Mouse (Mus musculus) urinary bladder, postnatal 10 days (tissue): ENCODE results near the gene Nnmt.

Experiments
- DNase-seq: peaks from one replicate; pipeline ENCODE4 v3.0.0; 2022; ENCODE audit warnings: low spot score

Gene Nnmt

GRCm38 (mm10) chr9:48635576-48636350, 30.8 kb upstream of the Nnmt start:
- DNase-seq: no peak

GRCm38 (mm10) chr9:48633147-48633546, 28.2 kb upstream of the Nnmt start:
- no peak for DNase-seq

DNA sequence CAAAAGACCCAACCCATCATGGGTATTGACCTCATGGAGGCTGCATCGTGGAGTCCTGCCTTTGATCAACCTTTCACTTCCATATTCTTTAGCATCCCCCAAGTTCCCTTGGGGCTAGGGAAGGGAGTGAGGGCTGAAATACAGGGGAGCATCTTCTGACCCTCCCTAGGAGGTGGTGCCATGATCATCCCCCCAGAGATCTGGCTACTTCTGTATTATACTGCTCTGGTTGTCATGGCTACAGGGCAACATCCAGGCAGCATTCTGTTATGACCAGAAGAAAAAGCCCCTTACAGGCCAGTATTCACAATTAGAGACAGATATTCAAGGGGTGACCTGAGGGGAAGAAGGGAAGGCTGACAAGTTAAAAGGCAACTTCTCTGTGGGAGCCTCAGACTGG, 14.3 kb upstream of the Nnmt start:
- DNase-seq: no peak

- DNase-seq: no peak
These were observed 13.6 kb upstream of the Nnmt start for GRCm38 (mm10) chr9:48618589-48618988.

- no peak for DNase-seq
These were observed 13.2 kb upstream of the Nnmt start for GRCm38 (mm10) chr9:48618111-48618510.

- no peak for DNase-seq
These were observed 12.6 kb upstream of the Nnmt start for GRCm38 (mm10) chr9:48617511-48618010.

- no peak for DNase-seq
These were observed 8.3 kb upstream of the Nnmt start for GRCm38 (mm10) chr9:48613221-48613620.

DNA sequence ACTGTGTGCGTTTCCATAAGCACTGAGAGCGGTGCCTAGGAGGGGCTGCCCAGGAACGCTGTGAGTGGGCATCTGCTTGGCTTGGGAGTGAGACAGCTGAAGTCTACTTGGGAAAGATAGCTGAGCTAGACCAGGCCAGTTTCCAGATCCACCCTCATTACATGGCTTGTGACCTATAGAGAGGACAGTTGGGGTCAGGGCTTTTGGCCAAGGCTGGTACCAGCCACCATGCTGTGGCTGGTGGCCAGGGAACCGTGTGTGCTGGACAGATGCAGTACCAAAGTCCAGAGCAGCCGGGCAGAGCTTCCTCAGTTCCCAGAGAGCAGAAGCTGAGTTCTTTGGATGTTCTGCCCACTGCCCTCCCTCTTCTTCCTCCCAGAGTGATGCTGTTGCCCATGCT, 7.6 kb upstream of the Nnmt start:
- DNase-seq: no peak

- no peak for DNase-seq
These were observed 6.1 kb upstream of the Nnmt start for GRCm38 (mm10) chr9:48611032-48611431.

DNA sequence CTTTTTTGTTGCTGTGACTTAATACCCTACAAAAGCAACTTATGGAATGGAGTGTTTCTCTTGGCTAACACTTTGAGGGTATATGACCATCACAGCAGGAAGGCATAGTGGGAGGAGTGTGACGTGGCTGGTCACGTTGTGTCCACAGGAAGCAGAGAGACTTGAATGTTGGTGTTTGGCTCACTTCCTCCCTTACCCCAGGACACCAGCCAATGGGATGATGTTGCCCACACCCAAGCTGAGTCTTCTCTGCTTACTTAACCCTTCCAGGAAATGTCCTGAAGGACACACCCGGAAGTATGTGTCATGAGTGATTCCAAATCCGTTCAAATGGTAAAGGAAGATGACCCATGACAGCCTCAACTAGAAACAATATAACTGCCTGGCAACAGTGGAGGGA, 4.8 kb upstream of the Nnmt start:
- DNase-seq: no peak

GRCm38 (mm10) chr9:48607417-48607816, 2.5 kb upstream of the Nnmt start:
- no peak for DNase-seq

- DNase-seq: no peak
These were observed 1.2 kb upstream of the Nnmt start for GRCm38 (mm10) chr9:48606171-48606570.

DNA sequence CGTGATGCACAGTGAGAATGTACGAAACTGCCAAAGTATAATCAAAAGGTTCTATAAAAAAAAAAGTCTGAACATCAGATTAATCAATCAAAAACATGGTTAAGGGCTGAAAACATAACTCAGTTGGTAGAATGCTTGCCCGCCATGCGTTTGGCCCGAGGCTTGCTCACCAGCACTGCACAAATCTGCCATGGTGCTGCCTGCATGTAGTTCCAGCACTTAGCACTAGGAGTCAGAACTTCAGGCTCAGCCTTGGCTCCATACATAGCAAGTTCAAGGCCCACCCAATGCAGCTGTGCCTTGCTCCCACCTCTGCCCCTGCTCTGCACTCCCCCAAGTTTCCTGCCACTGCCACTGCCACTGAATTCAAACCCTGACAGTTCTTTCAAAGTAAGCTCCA, 744 bp upstream of the Nnmt start:
- DNase-seq: no peak

DNA sequence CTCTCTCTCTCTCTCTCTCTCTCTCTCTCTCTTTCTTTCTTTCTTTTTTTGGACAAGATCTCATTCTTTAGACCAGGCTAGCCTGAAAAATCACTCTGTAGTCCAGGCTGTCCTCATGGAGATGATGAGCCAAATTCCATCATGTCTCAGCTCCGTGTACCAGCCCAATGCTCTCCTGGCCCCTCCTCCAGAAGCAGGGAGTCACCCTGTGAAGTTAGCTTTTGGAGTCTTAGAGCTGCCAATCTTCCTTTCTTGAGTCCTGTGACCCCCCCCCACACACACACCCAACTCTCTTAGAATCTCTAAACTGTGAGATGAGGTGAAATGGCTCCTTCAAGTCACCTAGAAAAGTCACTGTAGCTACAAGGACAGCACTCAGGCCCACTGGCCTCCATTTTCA, 727 bp downstream of the Nnmt start:
- DNase-seq: no peak

- no peak for DNase-seq
These were observed 4.1 kb downstream of the Nnmt start for GRCm38 (mm10) chr9:48600881-48601280.

DNA sequence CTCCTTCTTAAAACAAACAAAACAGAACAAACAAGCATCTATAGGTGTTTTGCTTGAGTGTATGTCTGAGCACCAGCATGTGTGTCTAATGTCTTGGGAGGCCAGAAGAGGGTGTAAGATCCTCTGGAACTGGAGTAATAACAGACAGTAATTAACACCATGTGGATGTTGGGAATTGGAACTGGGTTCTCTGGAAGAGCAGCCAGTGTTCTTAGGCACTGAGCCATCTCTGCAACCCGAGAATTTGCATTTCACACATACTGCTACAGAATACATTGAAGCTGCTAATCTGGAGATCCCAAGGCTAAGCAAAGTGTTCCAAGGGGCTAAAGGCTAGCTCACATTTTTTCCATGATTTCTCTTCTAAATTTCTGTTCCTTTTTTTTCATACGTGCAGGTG, 4.9 kb downstream of the Nnmt start:
- DNase-seq: no peak

- DNase-seq: no peak
These were observed 7.5 kb downstream of the Nnmt start for GRCm38 (mm10) chr9:48597494-48597893.

GRCm38 (mm10) chr9:48596924-48597323, 8.0 kb downstream of the Nnmt start:
- DNase-seq: no peak

DNA sequence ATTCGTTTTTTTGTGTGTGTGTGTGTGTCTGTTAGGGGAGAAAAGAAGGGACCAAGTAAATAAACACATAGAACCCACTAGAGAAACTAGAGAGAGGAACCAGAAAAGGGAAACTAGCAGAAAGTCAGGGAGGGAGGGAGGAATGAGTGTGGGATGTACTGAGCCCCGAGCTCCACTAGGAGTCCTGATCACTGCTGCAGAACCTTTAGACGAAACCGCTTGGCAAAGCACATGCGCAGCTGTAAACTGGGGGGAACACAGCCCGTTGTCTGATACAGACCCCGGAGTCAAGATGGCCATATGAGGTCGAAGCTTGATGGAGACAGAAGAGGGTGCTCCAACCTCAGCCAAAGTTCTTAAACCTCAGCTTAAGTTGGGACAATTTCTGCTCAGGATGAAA, 11.0 kb downstream of the Nnmt start:
- no peak for DNase-seq

GRCm38 (mm10) chr9:48590606-48591005, 14.3 kb downstream of the Nnmt start:
- DNase-seq: no peak

GRCm38 (mm10) chr9:48586332-48586731, 18.6 kb downstream of the Nnmt start:
- no peak for DNase-seq

DNA sequence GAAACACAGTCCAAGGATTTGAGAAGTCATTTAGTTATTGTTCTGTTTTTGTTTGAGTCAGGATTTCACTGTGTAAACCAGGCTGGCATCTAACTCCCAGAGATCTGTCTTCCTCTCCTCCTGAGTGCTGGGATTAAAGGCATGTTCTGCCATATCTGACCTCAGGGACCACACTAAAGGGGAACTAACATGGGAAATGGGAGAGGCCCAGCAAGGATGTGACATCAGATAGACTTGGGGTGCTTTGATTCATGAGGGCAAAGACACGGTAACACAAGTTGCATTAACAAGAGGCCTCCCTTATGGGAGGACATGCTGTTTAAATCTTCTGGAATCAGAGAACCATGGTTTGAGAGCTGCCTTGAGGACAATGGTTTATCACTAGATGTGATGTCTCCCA, 24.1 kb downstream of the Nnmt start:
- DNase-seq: no peak

DNA sequence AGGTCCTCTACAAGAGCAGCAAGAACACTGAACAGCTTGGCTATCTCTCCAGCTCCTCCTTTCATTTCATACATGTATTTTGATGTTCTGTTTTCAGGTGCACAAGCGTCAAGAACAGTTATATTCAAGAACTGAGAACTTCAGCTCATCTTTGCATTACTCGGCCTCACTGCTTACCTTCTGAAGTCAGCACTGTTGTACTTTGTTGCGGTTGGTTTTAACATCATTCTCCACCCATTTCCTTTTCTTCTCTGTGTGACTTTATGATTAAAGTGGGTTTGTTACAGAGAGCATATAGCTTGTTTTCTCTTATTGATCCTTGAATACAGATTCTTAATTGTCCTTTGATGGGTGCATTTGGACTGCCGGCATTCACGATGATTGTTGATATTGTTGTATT, 42.6 kb downstream of the Nnmt start:
- DNase-seq: no peak

DNA sequence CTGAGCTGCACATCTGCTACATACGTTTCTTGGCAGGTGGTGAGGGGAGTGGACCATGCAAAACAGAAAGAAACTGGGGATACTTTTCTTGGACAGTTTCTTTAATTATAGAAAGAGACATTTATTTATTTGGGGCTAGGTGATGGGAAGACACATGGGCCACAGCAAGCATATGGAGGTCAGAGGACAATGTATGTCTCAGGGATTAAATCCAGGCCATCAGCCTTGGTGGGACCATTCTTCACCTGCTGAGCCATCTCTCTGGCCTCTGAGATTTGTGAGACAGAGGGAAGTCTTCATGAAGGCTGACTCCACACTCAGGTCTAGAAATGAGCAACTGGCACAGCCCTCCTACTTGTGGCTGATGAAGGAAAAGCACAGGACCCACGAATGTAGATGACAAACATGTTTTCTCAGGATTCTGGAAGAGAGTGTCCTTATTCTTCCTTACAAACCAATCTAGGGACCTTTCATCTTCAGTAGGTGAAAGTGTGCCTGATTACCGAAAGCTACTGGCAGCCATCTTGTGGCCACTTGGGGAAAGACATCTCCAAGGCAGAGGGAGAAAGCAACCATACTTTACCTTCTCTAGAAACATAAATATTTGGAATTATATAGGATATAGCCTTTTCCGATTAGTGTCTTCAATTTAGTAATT, 45.3 kb downstream of the Nnmt start:
- no peak for DNase-seq
